Mouse (Mus musculus): ENCODE measurements around the gene Lacc1. TPM values are rescaled to one million over a fixed set of nuclear protein-coding genes. Genes with fewer than 3 reads are reported as not detected.
"Not testable (repeated sequence)": the region's sequence is repeated elsewhere in the genome, so short reads cannot be mapped to it uniquely, and the experiment has no call there.

Gene Lacc1
- polyA plus RNA-seq, 1 experiment from 2014 or later: 2.9 TPM

DNA sequence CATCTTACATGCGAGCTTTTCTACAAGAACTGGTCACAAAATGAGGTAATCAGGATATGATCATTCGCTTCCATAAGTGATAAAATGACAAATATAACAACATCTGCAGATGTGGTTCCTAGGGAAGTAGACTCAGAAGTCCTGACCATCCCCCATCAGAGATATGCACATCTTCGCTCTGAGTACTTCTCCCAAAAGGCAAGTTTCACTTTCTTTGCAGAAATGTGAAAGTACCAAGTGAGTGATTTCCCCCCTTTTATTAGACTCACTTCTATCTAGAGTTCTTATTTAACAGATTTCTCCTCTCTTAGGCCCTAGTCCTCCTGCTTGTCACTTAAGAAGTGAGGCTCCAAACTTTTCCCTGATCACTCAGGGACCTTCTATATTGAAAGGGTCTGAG, 3.3 kb downstream of the Lacc1 start:
- Histone ChIP-seq H3K27me3 (ENCODE audit: control insufficient read depth, insufficient read depth, low read length) (no peaks in the 10 kb centered on the region; the same call in 1 of the 2 replicates), H3K36me3 (ENCODE audit: control insufficient read depth, insufficient read depth, low read length) (no peaks in the 10 kb centered on the region), H3K27ac (ENCODE audit: low read depth, low read length) (no peak overlapping the region), H3K4me1 (ENCODE audit: control insufficient read depth, insufficient read depth, low read length) (peaks cover 7% of the 10 kb centered on the region; the same call in 1 of the 2 replicates), H3K4me2 (no peak overlapping the region), H3K4me3 (ENCODE audit: low read depth, low read length) (no peak overlapping the region), H3K9ac (ENCODE audit: low read length) (no peak overlapping the region), H3K9me3 (ENCODE audit: control insufficient read depth, low read length) (no peaks in the 10 kb centered on the region)
- no peak for ATAC-seq (ENCODE audit: low FRiP score)
- 97% methylated on average over 3 of the region's 3 CpGs for whole genome bisulfite sequencing
- DNase-seq (ENCODE audit: low spot score, missing footprints): no peak

GRCm38 (mm10) chr14:77032433-77032832, 4.3 kb downstream of the Lacc1 start:
- Histone ChIP-seq H3K27me3 (ENCODE audit: control insufficient read depth, insufficient read depth, low read length) (no peaks in the 10 kb centered on the region; the same call in 1 of the 2 replicates), H3K9me3 (ENCODE audit: control insufficient read depth, low read length) (no peaks in the 10 kb centered on the region), H3K36me3 (ENCODE audit: control insufficient read depth, insufficient read depth, low read length) (no peaks in the 10 kb centered on the region), H3K27ac (ENCODE audit: low read depth, low read length) (no peak overlapping the region), H3K4me1 (ENCODE audit: control insufficient read depth, insufficient read depth, low read length) (peaks cover 7% of the 10 kb centered on the region; the same call in 1 of the 2 replicates), H3K9ac (ENCODE audit: low read length) (no peak overlapping the region), H3K4me3 (ENCODE audit: low read depth, low read length) (no peak overlapping the region), H3K4me2 (no peak overlapping the region)
- ATAC-seq (ENCODE audit: low FRiP score) (no peak), DNase-seq (ENCODE audit: low spot score, missing footprints) (no peak)
- WGBS: 75% methylated on average over 5 of the region's 5 CpGs

GRCm38 (mm10) chr14:77030808-77031207, 5.9 kb downstream of the Lacc1 start:
- 89% methylated on average over 5 of the region's 5 CpGs for WGBS

DNA sequence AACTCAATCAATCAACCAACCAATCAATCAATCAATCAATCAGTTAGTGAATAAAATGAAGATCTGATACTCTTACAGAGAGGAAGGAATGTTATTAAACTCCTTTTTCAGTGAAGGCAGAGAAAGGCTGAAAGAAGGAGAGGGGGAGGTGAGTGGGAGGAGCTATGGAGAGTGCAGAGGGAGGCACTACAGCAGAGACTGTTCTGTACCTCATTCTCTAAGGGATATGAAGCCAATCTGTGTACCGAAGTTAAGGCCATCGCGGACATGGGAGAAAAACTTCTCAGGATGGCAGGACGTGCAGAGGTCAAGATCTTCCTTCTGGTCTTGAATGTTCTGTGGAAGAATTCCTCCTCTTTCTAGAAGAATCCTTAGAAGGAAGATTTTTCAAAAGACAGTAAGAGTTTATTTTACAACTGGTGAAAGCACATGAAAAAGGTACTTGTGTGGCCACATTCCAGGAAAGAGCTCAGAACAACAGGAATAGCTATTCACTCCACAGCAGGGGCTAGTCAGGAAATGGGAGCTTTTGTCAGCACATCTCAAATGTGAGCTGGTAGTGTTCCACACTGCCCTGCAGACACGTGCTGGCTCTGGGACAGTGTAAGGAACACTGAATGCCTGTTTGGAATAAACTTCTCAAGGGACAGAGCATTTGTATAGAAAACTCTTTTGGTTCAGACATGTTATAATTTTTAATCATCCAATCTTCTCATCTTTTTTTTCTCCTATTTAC, 7.2 kb downstream of the Lacc1 start:
- Histone ChIP-seq H3K9me3 (ENCODE audit: control insufficient read depth, low read length) (no peaks in the 10 kb centered on the region), H3K4me2 (no peak overlapping the region), H3K4me1 (ENCODE audit: control insufficient read depth, insufficient read depth, low read length) (peaks cover 4% of the 10 kb centered on the region; the same call in 1 of the 2 replicates), H3K27ac (ENCODE audit: low read depth, low read length) (no peak overlapping the region), H3K4me3 (ENCODE audit: low read depth, low read length) (no peak overlapping the region), H3K9ac (ENCODE audit: low read length) (no peak overlapping the region), H3K27me3 (ENCODE audit: control insufficient read depth, insufficient read depth, low read length) (no peaks in the 10 kb centered on the region), H3K36me3 (ENCODE audit: control insufficient read depth, insufficient read depth, low read length) (no peaks in the 10 kb centered on the region)
- no peak for DNase-seq (ENCODE audit: low spot score, missing footprints)
- WGBS: 59% methylated on average over 5 of the region's 5 CpGs
- ATAC-seq (ENCODE audit: low FRiP score): no peak

More at GRCm38 (mm10) chr14:77030808-77031207, 5.9 kb downstream of the Lacc1 start:
- Histone ChIP-seq H3K9ac (ENCODE audit: low read length) (no peak overlapping the region), H3K27ac (ENCODE audit: low read depth, low read length) (no peak overlapping the region), H3K27me3 (ENCODE audit: control insufficient read depth, insufficient read depth, low read length) (no peaks in the 10 kb centered on the region; the same call in 1 of the 2 replicates), H3K4me3 (ENCODE audit: low read depth, low read length) (no peak overlapping the region), H3K9me3 (ENCODE audit: control insufficient read depth, low read length) (no peaks in the 10 kb centered on the region), H3K4me1 (ENCODE audit: control insufficient read depth, insufficient read depth, low read length) (peaks cover 4% of the 10 kb centered on the region; the same call in 1 of the 2 replicates), H3K36me3 (ENCODE audit: control insufficient read depth, insufficient read depth, low read length) (no peaks in the 10 kb centered on the region), H3K4me2 (no peak overlapping the region)
- no peak for DNase-seq (ENCODE audit: low spot score, missing footprints)
- no peak for ATAC-seq (ENCODE audit: low FRiP score)

DNA sequence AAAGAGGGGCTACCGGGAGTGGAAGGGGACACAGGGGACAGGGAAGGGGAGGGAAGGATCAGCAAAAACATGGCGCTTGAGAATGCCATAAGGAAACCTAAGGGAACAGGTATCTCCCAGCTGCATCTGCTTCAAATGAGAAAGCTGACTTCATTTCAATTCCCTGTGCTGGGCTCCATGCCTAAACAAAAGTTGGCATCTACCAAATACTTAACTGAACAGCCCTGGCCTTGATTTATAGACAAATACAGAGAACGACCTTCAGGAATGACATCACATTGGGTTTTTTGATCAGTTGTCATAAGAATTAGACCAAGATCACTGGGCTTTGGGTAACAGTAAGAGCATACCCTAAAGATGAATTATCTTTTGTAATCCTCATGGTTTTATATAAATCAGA, 12.2 kb downstream of the Lacc1 start:
- WGBS: 90% methylated on average over 3 of the region's 3 CpGs
- no peak overlapping the region for H3K27ac ChIP-seq (ENCODE audit: low read depth, low read length)

DNA sequence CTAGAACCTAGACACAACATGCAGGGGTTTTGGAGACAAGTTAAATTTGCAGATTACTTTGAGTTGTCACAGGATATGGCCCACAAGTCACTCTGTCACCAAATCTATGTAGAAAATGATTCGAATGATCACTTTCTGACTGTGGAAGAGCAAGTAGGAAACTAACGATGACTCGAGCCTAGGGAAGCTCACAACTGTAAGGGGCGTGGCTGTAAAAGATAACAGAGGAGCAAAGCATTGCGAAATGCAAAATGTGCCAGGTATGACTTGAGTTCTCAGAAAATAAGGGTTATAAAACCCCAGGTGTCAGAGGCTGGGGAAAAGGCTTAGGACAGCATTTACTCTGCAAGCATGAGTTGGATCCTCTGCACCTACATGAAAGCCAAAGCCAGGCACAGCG, 19.5 kb downstream of the Lacc1 start:
- no peaks in the 10 kb centered on the region for H3K27me3 ChIP-seq (ENCODE audit: control insufficient read depth, insufficient read depth, low read length)
- no peaks in the 10 kb centered on the region for H3K9me3 ChIP-seq (ENCODE audit: control insufficient read depth, low read length)
- no peak overlapping the region for H3K27ac ChIP-seq (ENCODE audit: low read depth, low read length)
- H3K4me3 ChIP-seq (ENCODE audit: low read depth, low read length): no peak overlapping the region
- 86% methylated on average over 6 of the region's 6 CpGs for WGBS
- no peak overlapping the region for H3K9ac ChIP-seq (ENCODE audit: low read length)
- H3K4me2 ChIP-seq: no peak overlapping the region
- no peaks in the 10 kb centered on the region for H3K4me1 ChIP-seq (ENCODE audit: control insufficient read depth, insufficient read depth, low read length)
- no peaks in the 10 kb centered on the region for H3K36me3 ChIP-seq (ENCODE audit: control insufficient read depth, insufficient read depth, low read length)
- ATAC-seq (ENCODE audit: low FRiP score): no peak
- DNase-seq (ENCODE audit: low spot score, missing footprints): no peak

More for the DNA sequence above, 12.2 kb downstream of the Lacc1 start:
- no peaks in the 10 kb centered on the region for H3K36me3 ChIP-seq (ENCODE audit: control insufficient read depth, insufficient read depth, low read length)
- H3K4me1 ChIP-seq (ENCODE audit: control insufficient read depth, insufficient read depth, low read length): no peaks in the 10 kb centered on the region
- no peaks in the 10 kb centered on the region for H3K27me3 ChIP-seq (ENCODE audit: control insufficient read depth, insufficient read depth, low read length)
- ATAC-seq (ENCODE audit: low FRiP score) (no peak), DNase-seq (ENCODE audit: low spot score, missing footprints) (no peak)
- H3K9me3 ChIP-seq (ENCODE audit: control insufficient read depth, low read length): no peaks in the 10 kb centered on the region
- no peak overlapping the region for H3K4me2 ChIP-seq
- H3K4me3 ChIP-seq (ENCODE audit: low read depth, low read length): no peak overlapping the region
- no peak overlapping the region for H3K9ac ChIP-seq (ENCODE audit: low read length)

GRCm38 (mm10) chr14:77016783-77017182, 19.9 kb downstream of the Lacc1 start:
- H3K27ac ChIP-seq (ENCODE audit: low read depth, low read length); H3K4me3 ChIP-seq (ENCODE audit: low read depth, low read length); H3K27me3 ChIP-seq (ENCODE audit: control insufficient read depth, insufficient read depth, low read length); H3K4me1 ChIP-seq (ENCODE audit: control insufficient read depth, insufficient read depth, low read length); H3K9me3 ChIP-seq (ENCODE audit: control insufficient read depth, low read length); DNase-seq (ENCODE audit: low spot score, missing footprints); ATAC-seq (ENCODE audit: low FRiP score); H3K9ac ChIP-seq (ENCODE audit: low read length); H3K36me3 ChIP-seq (ENCODE audit: control insufficient read depth, insufficient read depth, low read length); H3K4me2 ChIP-seq: not testable (repeated sequence)
- WGBS: 62% methylated on average over 12 of the region's 12 CpGs

- DNase-seq (ENCODE audit: low spot score, missing footprints) (peak; percentile 98), ATAC-seq (ENCODE audit: low FRiP score) (peak; percentile 57; the same call in 1 of the 2 replicates)
- no peak overlapping the region for H3K9ac ChIP-seq (ENCODE audit: low read length)
Observed at GRCm38 (mm10) chr14:77011804-77012203, 24.9 kb downstream of the Lacc1 start.

DNA sequence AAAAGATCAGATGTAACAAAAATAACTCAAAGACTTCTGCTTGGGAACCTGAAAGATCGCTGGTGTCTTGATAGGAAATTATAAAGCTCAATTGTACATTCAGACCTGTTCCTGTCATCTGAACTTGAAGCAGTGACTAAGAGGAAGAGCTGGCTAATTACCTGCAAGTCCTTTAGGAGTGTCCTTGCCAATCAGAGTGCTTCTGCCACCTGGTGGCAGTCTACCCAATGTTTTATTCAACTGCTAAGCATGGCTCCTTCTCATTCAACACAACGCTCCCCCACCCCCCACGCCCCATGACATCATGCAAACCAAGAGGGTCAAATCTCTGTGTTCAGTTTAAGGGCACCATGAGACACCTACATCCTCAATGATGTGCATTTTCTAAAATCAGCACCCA, 28.5 kb downstream of the Lacc1 start:
- 24% methylated on average over 3 of the region's 3 CpGs for WGBS
- Histone ChIP-seq H3K36me3 (ENCODE audit: control insufficient read depth, insufficient read depth, low read length) (no peaks in the 10 kb centered on the region), H3K4me2 (no peak overlapping the region), H3K4me3 (ENCODE audit: low read depth, low read length) (no peak overlapping the region), H3K9me3 (ENCODE audit: control insufficient read depth, low read length) (no peaks in the 10 kb centered on the region), H3K27me3 (ENCODE audit: control insufficient read depth, insufficient read depth, low read length) (no peaks in the 10 kb centered on the region), H3K9ac (ENCODE audit: low read length) (no peak overlapping the region), H3K4me1 (ENCODE audit: control insufficient read depth, insufficient read depth, low read length) (no peaks in the 10 kb centered on the region), H3K27ac (ENCODE audit: low read depth, low read length) (no peak overlapping the region)
- 0 out of 2 replicates have a peak, but pooled peaks have one; percentile 54 for ATAC-seq (ENCODE audit: low FRiP score)
- DNase-seq (ENCODE audit: low spot score, missing footprints): peak; percentile 93

More at GRCm38 (mm10) chr14:77011804-77012203, 24.9 kb downstream of the Lacc1 start:
- no peak overlapping the region for H3K4me2 ChIP-seq
- no peaks in the 10 kb centered on the region for H3K36me3 ChIP-seq (ENCODE audit: control insufficient read depth, insufficient read depth, low read length)
- no peaks in the 10 kb centered on the region for H3K4me1 ChIP-seq (ENCODE audit: control insufficient read depth, insufficient read depth, low read length)
- H3K27ac ChIP-seq (ENCODE audit: low read depth, low read length): no peak overlapping the region
- H3K27me3 ChIP-seq (ENCODE audit: control insufficient read depth, insufficient read depth, low read length): no peaks in the 10 kb centered on the region
- H3K4me3 ChIP-seq (ENCODE audit: low read depth, low read length): no peak overlapping the region
- 3% methylated on average over 3 of the region's 3 CpGs for WGBS
- H3K9me3 ChIP-seq (ENCODE audit: control insufficient read depth, low read length): no peaks in the 10 kb centered on the region
